Mouse (Mus musculus) forebrain, embryonic 14.5 days (tissue): Measurements from ENCODE around the gene H2-Q10. TPM values are rescaled to one million over a fixed set of nuclear protein-coding genes. Genes with fewer than 3 reads are reported as not detected.

Experiments
- ATAC-seq: fragments of 200-750 bp; cut with Nextera tagmentation; 2 replicates; pipeline ENCODE4 v1.8.0; 2017; ENCODE audit warnings: mild to moderate bottlenecking, moderate library complexity
- DNase-seq: peaks from one replicate; pipeline ENCODE4 v3.0.0-alpha.2; 2015; ENCODE audit warnings: low spot score
- H3K27ac ChIP-seq: fragments of 300-500 bp; sonication (generic); 2 replicates; pipeline ENCODE4 v1.5.1; 2014; ENCODE audit warnings: low read depth, mild to moderate bottlenecking, control low read depth, low read length, moderate library complexity
- H3K27me3 ChIP-seq: fragments of 300-500 bp; sonication (generic); replicated peaks from 2 replicates; pipeline ENCODE4 v1.6.1; 2014; ENCODE audit warnings: low read length, control low read depth, mixed read lengths; ENCODE audit not compliant: control insufficient read depth, insufficient read depth
- H3K36me3 ChIP-seq: fragments of 300-500 bp; sonication (generic); 2 replicates; pipeline ENCODE4 v1.6.1; 2014; ENCODE audit warnings: low read length, control low read depth; ENCODE audit not compliant: control insufficient read depth, insufficient read depth
- H3K4me1 ChIP-seq: fragments of 300-500 bp; sonication (generic); 2 replicates; pipeline ENCODE4 v1.6.1; 2014; ENCODE audit warnings: antibody characterized with exemption, low read length, control low read depth; ENCODE audit not compliant: control insufficient read depth, insufficient read depth
- H3K4me2 ChIP-seq: fragments of 300-500 bp; sonication (generic); 2 replicates; pipeline ENCODE4 v1.6.1; 2014; ENCODE audit warnings: mild to moderate bottlenecking, control low read depth, low read length
- H3K4me3 ChIP-seq: fragments of 300-500 bp; sonication (generic); 2 replicates; pipeline ENCODE4 v1.5.1; 2014; ENCODE audit warnings: low read depth, low read length, control low read depth
- H3K9ac ChIP-seq: fragments of 300-500 bp; sonication (generic); 2 replicates; pipeline ENCODE4 v1.6.1; 2014; ENCODE audit warnings: mild to moderate bottlenecking, low read length, control low read depth, moderate library complexity
- H3K9me3 ChIP-seq: fragments of 300-500 bp; sonication (generic); replicated peaks from 2 replicates; pipeline ENCODE4 v1.6.1; 2016; ENCODE audit warnings: low read length, control low read depth, mixed read lengths; ENCODE audit not compliant: control insufficient read depth
- WGBS: fragments of 180-500 bp; shearing (Covaris S2); extraction: QIAGEN DNeasy Blood & Tissue Kit; methylation state at CpG from one replicate; pipeline ENCODE4 v1.1.7; 2014; 5-methylcytosine and 5-hydroxymethylcytosine counted together
- polyA plus RNA-seq: library from polyadenylated mRNA; unstranded; fragments of >200 nt; fragmentation: Nextera tagmentation; extraction: Ambion mirVana; gene quantifications from 2 replicates; pipeline ENCODE4 v1.2.1, GENCODE M21; 2014

The H2-Q10 gene
- polyA plus RNA-seq, 1 experiment from 2014 or later, result 0.23 TPM

- H3K4me2 ChIP-seq, result peak within 1 kb of the TSS; percentile 79
- H3K9ac ChIP-seq, result peak within 1 kb of the TSS; percentile 61
- no peak within 1 kb of the TSS; the same call in 1 of the 2 replicates for H3K27ac ChIP-seq
- WGBS, result 1% methylated on average over 67 of the region's 67 CpGs
- peak; percentile 98 for DNase-seq
- no peaks in the 10 kb centered on the region for H3K27me3 ChIP-seq
- ATAC-seq, result peak; percentile 96
- no peaks in the 10 kb centered on the region for H3K9me3 ChIP-seq
- peaks cover 14% of the 10 kb centered on the region; the same call in 1 of the 2 replicates for H3K4me1 ChIP-seq
- H3K4me3 ChIP-seq, result peak within 1 kb of the TSS; percentile 43
- H3K36me3 ChIP-seq, result no peaks in the 10 kb centered on the region; the same call in 1 of the 2 replicates
Measured at GRCm38 (mm10) chr17:35516652-35517500, 47.0 kb downstream of the H2-Q10 start, which contains the start of the genes Tcf19 and Cchcr1. TSS of gene Tcf19 (minus strand) at chr17:35516824. TSS of gene Cchcr1 (plus strand) at chr17:35517100.

- H3K4me1 ChIP-seq, result peaks cover 14% of the 10 kb centered on the region; the same call in 1 of the 2 replicates
- H3K27ac ChIP-seq, result no peak overlapping the region; the same call in 1 of the 2 replicates
- peak overlapping the region; percentile 79 for H3K4me2 ChIP-seq
- no peaks in the 10 kb centered on the region for H3K9me3 ChIP-seq
- DNase-seq (no peak), ATAC-seq (no peak)
- 8% methylated on average over 12 of the region's 12 CpGs for WGBS
- H3K27me3 ChIP-seq, result no peaks in the 10 kb centered on the region
- peak overlapping the region; percentile 43 for H3K4me3 ChIP-seq
- H3K36me3 ChIP-seq, result no peaks in the 10 kb centered on the region; the same call in 1 of the 2 replicates
- peak overlapping the region; percentile 61 for H3K9ac ChIP-seq
Measured at GRCm38 (mm10) chr17:35517526-35517925, 47.6 kb downstream of the H2-Q10 start.

Other genes with a start within 250 kb of the H2-Q10 start
- not detected in 2 replicates for gene Gm16181, start 249.3 kb upstream of the H2-Q10 start, polyA plus RNA-seq
- gene Atp6v1g2, start 236.4 kb upstream of the H2-Q10 start, polyA plus RNA-seq, result 44.0 and 61.1 TPM in 2 replicates
- 5.1 and 5.2 TPM in 2 replicates for gene Nfkbil1, start 234.3 kb upstream of the H2-Q10 start, polyA plus RNA-seq
- 478 and 489 TPM in 2 replicates for gene Ddx39b, start 228.3 kb upstream of the H2-Q10 start, polyA plus RNA-seq
- gene H2-D1, start 207.4 kb upstream of the H2-Q10 start, polyA plus RNA-seq, result 37.5 and 44.2 TPM in 2 replicates
- gene H2-Q1, start 149.7 kb upstream of the H2-Q10 start, polyA plus RNA-seq, result 0.46 TPM in 1 of 2 replicates, not detected in the other
- 1.1 and 2.1 TPM in 2 replicates for gene H2-Q2, start 127.8 kb upstream of the H2-Q10 start, polyA plus RNA-seq
- 0.54 and 0.60 TPM in 2 replicates for gene H2-Q4, start 90.5 kb upstream of the H2-Q10 start, polyA plus RNA-seq
- 0.28 and 0.38 TPM in 2 replicates for gene H2-Q6, start 45.2 kb upstream of the H2-Q10 start, polyA plus RNA-seq
- gene H2-Q7, start 30.9 kb upstream of the H2-Q10 start, polyA plus RNA-seq, result 1.5 and 2.0 TPM in 2 replicates
- 0.20 TPM in 1 of 2 replicates, not detected in the other for gene Pou5f1, start 35.9 kb downstream of the H2-Q10 start, polyA plus RNA-seq
- gene Tcf19, start 46.7 kb downstream of the H2-Q10 start, polyA plus RNA-seq, result 40.8 and 48.8 TPM in 2 replicates
- 4.7 and 6.5 TPM in 2 replicates for gene Cchcr1, start 47.0 kb downstream of the H2-Q10 start, polyA plus RNA-seq
- gene Psors1c2, start 63.1 kb downstream of the H2-Q10 start, polyA plus RNA-seq, result 0.28 and 0.36 TPM in 2 replicates
- gene Cdsn, start 82.0 kb downstream of the H2-Q10 start, polyA plus RNA-seq, result 0.06 TPM in 1 of 2 replicates, not detected in the other
- not detected in 2 replicates for gene 2300002M23Rik, start 97.4 kb downstream of the H2-Q10 start, polyA plus RNA-seq
- 0.51 TPM in 1 of 2 replicates, not detected in the other for gene Sfta2, start 131.5 kb downstream of the H2-Q10 start, polyA plus RNA-seq
- gene Gm9573, start 156.5 kb downstream of the H2-Q10 start, polyA plus RNA-seq, result not detected in 2 replicates
- gene Mucl3, start 173.6 kb downstream of the H2-Q10 start, polyA plus RNA-seq, result not detected in 2 replicates
- gene Vars2, start 197.5 kb downstream of the H2-Q10 start, polyA plus RNA-seq, result 9.3 and 11.5 TPM in 2 replicates
- 36.9 and 38.2 TPM in 2 replicates for gene Gtf2h4, start 203.7 kb downstream of the H2-Q10 start, polyA plus RNA-seq
- 62.0 and 74.5 TPM in 2 replicates for gene Ddr1, start 234.5 kb downstream of the H2-Q10 start, polyA plus RNA-seq